Mouse (Mus musculus) retina, adult 2 months (tissue): ENCODE data around the gene Ccdc194.

ENCODE experiments used
- DNase-seq: peaks from one replicate; pipeline ENCODE4 v3.0.0-alpha.2; 2012; ENCODE audit warnings: low read depth, low spot score

Ccdc194 gene

DNA sequence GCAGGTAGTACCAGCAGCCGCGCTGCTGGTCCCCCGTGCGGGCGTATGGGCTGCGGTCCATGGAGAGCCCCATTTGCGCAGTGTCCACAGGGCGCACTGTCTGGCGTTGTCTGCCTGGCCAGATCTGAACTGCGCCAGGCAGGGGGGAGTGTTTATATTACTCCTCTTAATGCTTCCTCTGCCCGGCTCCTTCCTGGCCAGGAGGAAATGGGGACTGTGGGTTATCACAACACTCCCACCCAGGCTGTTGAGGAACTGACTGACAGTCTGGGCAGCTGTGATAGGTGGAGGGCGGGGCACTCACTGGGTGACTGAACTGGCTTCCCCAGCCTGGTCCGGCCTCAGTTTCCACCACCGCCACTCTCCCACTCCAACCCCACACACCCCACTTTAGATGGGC is 13.9 kb downstream of the Ccdc194 start, which contains the start of gene Plvap:
Plvap (minus strand) TSS at position 109 of the 400 bp plus-strand sequence.
- DNase-seq, result no peak

DNA sequence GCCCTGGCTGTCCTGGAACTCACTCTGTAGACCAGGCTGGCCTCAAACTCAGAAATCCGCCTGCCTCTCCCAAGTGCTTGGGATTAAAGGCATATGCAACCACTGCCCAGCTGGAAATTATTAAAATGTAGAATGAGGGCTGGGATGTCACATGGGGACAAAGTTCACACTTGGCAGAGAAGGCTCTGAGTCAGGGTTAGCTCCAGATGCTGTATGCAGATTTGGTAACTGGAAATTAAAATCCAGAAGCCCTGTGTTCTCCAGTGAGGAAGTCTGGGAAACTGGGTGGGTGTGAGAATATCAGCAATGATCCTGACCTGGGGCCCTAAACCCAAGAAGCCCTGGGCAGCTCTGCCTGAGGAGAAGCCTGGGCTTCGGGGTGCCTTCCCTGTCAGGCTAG is 16.2 kb downstream of the Ccdc194 start:
- DNase-seq, result no peak

DNA sequence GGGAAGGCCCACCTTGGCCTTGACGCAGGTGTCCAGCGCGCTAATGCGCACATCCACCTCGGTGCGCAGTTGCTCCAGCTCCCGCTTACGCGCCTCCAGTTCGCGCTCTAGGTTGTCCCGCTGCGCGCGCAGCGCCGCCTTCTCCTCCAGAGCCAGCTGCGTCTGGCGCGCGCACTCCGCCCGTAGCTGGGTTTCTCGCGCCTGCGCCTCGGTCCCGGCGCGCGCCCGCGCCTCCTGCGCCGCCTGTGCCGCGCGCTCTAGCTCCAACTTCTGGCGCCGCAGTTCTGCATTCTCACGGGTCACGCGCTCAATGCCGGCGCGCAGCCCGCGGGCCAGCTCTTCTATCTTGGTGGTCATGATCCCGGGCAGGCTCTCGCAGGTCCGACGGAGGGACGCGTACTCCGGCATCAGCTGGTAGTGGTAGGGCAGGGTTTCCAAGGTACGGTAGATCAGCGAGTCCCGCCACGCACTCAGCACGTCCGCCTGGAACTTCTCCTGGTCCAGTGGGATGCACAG is 17.9 kb downstream of the Ccdc194 start:
- DNase-seq, result peak; percentile 45

DNA sequence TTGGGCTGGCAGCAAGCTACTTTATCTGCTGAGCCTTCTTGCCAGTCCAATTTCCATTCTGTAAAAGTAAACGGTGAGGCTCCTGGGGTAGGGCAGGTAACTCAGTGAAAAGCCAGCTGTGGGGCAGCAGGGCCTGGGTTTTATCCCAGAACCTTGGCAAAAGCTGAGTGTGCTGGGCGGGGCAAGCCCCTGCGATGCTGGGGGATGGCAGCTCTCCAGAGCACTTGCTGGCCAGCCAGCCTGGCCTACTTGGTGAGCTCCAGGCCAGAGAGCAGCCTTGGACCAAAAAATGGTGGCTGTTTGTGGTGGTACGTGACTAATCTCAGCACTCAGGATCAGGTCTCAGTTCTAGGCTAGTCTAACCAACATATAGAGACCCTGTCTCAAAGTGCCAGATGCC is 19.5 kb downstream of the Ccdc194 start:
- DNase-seq, result no peak

DNA sequence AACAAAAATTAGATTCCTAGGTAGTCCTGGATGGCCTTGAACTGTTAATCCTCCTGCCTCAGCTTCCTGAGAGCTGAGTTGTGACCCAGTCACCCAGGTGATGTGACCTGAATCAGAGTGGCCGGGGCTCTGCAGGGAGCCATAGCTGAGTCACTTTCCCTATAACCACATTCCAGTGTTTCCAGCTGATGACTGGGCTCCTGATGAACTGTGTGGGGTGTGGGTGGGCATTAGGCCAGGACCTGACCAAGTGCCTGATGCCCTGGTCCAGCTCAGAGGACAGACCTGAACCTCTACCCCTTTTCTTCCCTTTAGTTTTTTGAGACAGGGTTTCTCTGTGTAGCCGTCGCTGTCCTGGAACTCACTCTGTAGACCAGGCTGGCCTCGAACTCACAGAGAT is 20.2 kb downstream of the Ccdc194 start:
- DNase-seq, result no peak

DNA sequence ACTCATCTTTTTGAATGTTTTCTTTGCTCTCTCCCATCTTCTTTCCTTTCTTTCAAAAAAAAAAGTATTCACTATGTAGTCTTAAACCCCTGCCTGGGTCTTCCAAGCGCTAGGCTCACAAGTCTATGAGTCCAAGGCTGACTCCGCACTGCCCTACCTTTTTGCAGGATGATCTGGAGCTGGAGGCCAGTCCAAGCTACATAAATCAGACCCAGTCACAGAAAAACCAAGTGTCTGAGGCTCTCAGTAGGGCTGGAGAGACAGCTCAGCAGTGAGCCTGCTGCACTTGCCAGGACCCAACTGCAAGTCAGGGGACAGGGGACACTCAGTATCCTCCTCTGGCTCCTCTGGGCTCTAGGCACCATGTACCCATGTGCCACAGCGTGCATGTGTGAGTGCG is 21.2 kb downstream of the Ccdc194 start:
- DNase-seq, result no peak

DNA sequence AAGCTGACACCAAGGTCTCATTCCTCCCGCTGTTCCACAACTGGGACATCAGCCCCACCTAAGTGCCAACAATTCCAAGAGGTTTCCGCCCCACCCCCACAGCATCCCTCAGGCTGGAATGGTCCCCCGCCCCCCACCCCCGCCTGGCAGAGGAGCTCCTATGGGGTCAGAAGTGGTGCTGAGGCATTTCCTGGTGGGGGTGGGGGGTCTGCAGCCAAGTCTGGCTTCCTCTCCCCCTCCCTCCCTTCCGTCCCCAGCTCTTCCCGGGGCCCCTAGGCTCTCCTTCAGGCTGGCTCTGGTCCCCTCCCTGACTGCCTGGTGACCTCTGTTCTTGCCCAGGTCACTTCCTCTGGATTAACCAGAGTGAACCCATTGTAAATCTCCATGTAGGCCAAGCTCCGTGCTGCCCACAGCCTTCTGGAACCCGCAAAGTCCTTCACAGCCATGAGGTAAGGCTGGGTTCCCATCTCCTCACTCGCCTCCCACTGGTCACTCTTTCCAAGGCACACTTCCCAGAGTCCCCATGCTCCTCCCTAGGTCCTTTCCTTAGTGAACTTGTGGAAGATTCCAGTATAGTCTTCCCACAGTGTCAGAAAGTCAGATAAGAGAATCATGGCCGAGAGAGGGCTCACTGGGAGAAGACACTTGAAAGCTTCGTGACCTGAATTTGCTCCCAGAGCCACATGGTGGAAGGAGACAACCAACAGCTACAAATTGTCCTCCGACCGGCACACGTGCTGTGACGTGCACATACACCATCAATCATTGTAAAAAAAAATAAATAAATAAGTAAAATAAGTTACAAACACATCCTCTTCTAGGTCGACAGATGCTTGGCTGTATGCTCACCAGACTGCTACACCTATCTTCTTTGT is 26.5 kb downstream of the Ccdc194 start:
- DNase-seq, result no peak

DNA sequence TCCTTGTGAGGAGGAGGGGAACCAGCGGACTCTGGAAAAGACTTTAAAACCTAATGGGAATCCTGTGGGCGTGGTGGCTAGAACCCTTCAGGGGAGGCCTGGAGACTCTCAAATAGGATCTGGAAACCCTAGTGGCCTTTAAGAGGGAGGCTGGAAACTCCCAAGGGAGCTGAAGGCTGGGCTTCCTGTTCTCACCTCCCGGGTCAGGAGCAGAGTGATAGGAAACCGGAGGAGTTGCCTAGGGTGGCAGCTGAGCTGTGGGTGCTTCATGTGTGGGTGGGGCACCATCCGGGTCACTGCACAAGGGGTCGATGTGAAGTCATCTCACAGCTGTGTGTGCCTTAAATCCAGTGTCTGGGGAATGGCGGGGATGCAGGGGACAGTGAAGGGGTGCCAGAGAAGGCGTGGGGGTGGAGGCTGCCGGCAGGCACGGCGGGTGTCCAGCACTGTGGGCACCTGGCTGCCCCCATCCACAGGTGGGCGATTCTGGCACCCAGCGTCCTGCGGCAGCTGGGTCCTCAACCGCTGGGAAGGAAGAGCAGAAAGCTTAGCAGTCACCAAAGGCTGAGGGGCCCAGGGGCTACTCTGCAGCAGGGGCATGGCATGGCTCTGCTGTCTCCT is 27.5 kb downstream of the Ccdc194 start:
- no peak for DNase-seq

DNA sequence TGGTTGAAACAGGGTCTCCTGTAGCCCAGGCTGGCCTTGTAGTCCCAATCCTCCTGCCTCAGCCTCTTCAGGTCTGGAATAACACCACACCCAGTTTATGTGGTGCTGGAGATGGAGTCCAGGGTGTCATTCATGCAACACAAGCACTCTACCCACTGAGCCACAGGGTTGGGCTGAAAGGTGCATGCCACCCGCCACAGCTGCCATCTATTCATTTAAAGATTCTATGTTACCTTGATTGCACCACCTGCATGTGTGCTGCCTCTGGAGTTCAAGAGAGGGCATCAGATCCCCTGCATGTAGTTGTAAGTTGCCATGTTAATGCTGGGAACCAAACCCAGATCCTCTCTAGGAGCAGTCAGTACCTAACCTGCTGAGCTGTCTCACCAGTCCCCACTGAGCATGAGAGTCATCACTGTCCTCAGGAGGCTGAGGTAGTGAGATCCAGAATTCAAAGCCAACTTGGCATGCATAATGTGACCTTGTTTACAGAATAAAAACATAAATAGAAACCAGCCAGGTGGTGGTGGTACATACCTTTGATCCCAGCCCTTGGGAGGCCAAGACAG is 28.4 kb downstream of the Ccdc194 start:
- DNase-seq, result no peak

DNA sequence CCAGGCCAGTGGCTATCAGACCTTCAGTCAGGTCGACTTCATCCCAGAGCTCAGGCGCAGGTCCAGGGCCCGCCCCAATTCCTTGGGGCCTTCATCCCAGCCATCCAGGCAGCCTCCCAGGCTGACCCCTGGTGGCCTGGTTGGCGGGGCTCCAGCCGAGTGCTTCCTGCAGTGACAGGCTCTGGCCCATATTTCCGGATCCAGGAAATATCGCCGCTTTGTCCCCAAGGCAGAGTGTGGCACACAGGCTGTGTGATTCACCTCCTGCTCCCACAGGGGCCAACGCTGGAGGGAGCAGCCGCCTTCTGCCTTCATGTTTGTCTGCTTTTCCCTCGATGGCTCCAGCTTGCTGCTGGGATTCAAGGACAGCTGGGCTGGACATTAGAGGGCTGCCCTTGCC is 29.0 kb downstream of the Ccdc194 start:
- no peak for DNase-seq

DNA sequence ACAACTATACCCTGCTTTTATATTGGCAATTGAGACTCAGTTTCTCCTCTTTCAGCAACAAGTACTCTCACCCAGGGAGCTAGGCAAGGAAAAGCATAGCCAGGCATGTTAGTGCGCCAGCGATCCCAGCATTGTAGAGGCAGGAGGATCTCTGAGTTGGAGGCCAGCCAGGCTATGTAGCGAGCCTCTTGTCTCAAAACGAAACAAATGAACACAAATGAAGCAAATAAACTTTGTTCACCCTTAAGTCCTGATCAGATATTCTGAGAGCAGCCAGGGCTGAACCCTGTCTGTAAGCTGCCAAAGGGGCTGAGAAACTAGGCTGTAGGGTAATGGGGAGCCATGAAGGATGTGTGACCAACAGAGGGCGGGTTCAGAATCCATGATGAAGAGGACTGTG is 29.7 kb downstream of the Ccdc194 start:
- DNase-seq, result no peak

DNA sequence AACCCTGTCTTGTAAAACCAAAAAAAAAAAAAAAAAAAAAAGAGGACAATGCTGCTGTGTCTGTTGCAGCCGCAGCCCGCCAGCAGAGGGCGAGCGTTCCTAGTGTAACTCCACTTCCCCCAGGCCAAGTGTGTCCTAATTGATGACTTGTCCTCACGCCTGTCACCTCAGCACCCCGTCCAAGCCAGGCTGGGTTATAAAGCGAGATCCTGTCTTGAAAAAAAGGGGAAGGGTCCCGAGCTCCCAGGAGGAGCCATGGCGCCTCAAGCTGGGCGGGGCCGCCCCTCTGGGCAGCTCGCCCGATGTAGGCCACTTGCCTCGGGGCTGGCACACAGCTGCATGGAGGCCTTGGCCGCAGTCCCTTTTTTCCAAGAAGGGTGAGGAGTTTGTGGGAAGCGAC is 30.5 kb downstream of the Ccdc194 start:
- peak; percentile 48 for DNase-seq

DNA sequence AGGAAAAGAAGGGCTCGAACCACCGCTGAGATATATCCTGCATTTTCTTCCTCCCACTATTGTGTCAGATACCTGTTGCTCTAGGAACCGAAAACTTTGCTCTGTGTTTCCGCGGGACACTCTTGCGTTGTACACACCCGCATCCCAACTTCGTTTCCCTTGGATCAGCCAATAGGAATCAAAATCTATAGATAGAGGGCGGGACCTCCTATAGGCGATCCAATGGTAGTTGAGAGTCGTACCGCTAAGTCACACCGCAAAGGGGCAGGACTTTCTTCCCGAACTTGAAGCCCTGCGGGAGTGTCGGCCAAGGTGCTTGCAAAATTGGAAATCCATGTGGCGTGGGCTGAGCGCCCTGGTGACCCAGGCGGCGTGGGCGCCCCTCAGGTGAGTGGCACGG is 37.1 kb downstream of the Ccdc194 start:
- DNase-seq, result peak; percentile 96

DNA sequence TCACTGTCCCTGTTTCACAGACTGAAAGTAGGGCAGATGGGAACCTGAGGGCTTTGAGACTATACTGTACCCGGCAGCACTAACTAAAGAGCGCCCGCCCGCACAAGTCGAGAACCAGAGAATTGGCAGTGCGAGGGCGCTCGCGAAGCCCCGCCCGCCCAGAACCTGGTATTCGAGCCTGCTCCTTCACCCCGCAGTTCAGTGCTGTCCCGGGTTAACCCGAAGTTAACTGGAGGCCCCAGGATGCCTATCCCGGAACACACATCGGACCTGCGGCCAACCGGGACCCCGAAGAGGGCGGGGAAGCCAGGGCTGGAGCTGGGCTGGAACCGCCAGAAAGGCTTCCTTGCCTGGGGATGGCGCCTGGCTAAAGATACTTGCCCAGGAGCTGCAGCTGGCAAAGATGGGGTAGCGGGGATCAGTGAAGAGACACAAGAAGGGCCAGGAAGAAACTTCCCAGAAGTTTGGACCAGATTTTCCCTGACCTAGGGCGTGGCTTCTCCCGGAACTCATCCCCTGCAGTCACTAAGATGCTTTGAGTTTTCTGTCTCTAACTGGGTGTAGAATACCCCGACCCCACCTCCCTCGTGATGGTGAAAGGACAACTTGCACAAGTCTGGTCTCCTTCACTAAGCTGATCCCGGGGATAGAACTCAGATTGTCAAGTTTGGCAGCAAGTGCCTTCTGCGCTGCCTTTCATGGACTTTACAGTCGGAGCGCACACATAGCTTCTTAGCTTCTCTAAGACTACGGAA is 37.6 kb downstream of the Ccdc194 start, which contains the start of gene Gtpbp3:
Gtpbp3 (plus strand) TSS at position 413 of the 755 bp plus-strand sequence.
- DNase-seq, result peak; percentile 50

DNA sequence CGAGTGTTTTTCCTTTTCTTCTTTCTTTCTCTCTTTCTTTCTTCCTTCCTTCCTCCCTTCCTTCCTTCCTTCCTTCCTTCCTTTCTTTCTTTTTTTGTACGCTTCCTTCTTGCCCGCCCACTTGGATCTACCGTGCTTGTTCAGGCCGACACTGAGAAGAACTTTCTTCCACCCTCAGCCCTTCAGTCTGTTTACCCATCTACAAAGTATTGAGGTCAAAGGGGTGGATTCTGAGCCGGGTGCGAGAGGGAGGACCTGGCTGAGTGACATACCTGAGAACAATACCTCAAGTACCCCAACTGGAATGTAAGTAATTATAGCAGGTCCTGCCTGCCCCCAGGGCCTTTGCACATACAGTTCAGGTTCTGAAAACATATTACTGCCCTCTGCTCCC is 39.4 kb downstream of the Ccdc194 start:
- DNase-seq, result no peak

DNA sequence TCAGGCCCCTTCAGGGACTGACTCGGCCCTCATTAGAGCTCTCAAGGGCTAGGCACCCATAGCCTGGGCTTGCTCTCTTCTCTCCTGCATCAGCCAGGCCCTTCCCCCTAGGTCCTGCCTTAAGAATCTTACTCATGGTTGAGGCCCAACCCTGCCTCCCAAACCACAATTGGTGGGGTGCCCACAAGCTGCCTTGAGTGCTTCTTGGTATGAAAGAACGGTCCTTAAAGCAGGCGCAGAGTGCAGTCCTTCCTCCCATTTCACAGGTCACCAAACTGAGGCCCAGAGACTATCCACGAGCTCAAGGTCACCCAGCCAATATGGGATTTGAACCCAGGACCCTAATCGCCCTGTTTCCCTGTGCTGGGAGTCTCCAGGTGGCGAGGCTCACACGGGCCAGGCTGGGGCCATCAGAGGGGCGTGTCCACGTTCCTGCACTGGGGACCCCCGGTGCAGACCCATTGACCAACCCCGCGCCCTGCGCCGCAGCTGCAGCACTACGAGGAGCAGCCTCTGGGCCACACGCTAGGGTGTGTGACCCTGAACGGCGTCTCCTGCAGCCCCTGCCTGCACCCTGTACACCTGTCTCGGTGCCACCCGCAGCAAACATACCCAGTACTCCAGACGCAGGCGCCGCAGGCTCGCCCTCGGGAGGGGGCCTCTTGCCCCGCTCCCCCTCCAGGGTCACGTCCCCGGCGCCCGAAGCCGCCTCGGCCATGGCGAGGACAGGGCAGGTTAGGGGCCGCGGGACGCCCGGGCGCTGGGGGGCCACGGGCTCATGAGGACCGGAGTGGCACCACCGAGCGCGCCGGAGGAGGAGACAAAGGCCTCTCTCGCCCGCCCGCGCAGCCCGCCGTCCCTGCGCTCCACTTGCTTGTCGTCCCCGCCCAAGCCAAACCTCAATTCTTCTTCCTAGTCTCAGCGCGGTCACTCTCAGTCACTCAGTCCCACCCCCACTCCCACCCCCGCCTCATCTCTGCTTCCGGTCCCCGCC is 40.1 kb downstream of the Ccdc194 start, which contains the start of gene Ano8:
Ano8 (minus strand) TSS at position 822 of the 994 bp plus-strand sequence.
- peak; percentile 79 for DNase-seq

DNA sequence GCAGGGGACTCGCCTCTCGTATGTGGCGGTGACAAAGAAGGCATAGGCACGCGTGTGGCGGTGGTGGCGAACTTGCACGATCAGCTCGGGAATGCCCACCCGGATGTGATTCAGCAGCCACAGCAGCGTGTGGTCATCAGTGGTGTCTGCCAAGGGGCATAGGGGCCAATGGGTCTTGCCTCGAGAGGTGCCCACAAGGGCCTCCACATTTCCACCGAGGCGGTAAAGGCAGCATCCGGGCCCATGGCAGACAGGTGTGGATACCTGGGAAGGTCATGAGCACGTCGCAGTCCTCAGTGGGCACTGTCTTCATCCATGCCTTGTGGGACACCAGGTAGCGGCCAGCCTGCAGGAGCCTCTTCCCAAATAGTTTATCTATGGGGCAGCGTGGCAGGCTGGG is 40.8 kb downstream of the Ccdc194 start:
- no peak for DNase-seq

DNA sequence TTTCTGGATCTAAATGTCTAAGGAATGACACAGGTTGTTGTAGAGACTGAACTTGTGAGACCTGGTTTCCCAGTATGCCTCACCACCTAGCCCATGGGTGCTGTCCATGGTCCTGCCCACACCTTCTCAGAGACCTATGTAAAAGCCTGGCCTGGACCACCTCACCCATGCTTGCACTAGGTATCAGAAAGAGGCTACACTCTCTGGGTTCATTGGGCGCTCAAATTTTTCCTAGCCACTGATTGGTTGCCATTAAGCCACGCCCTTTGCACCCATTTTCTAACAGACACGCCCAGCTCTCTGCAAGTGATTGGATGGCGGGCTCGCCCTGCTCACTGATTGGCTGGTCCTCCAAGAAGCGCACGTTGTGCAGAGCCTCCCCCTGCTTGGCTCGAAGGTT is 41.6 kb downstream of the Ccdc194 start:
- DNase-seq, result no peak

DNA sequence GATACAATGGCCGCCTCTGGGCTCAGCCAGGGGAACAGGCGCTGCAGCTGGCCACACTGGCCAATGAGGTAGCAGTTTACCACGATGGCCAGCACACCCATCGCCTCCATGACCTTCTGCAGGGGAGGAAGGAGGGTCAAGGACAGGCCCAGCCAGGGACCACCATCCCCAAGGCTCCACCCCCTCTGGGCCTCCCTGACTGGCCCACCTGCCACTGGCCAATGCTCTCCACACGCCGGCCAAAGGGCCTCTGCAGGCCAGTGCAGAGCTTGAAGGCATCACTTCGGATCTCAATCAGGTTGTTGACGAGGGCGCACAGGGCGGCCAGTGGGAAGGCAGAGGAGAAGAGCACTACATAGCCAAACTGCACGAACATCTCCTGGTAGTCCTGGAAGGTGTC is 46.6 kb downstream of the Ccdc194 start:
- no peak for DNase-seq

DNA sequence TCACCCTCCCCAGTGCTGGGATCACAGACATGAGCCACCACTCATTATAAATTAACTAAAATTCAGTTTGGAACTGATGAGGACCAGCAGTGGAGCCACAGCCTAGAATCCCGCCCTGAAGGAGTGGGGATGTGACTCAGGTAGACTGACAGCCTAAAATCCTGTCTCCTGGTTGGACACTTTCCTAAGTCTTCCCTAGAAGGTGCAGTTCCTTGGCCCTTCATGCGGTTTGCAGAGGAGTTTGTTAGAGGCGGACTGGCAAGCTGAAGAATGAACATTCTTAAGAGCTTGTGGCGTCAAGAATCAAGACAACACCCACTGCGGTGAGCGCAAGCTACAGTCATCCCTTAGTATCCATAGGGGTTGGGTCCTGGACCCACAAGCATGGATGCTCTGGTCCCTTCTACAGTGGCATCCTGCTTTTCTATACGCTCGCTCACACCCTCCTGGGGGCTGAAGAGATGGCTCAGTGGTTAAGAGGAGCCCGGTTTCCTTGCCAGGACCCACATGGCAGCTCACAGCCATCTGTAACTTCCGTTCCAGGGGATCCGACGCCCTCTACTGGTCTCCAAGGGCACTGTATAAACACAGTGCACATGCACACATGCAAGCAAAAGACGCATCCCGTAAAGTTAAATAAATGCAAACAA is 48.2 kb downstream of the Ccdc194 start:
- DNase-seq, result no peak
